Mouse (Mus musculus): Measurements from ENCODE around the gene Synrg. TPM values are rescaled to one million over a fixed set of nuclear protein-coding genes. Genes with fewer than 3 reads are reported as not detected.

Synrg gene
- polyA plus RNA-seq, 1 experiment from 2014 or later: 24.4 TPM

Other genes with a start within 250 kb of the Synrg start
- gene Wfdc21, start 217.5 kb upstream of the Synrg start, polyA plus RNA-seq (2015; fragmentation: Nextera tagmentation; extraction: Ambion mirVana): not detected in 2 replicates
- gene Heatr6, start 210.7 kb upstream of the Synrg start, polyA plus RNA-seq (2015; fragmentation: Nextera tagmentation; extraction: Ambion mirVana): 31.3 and 32.7 TPM in 2 replicates
- 0.20 and 0.26 TPM in 2 replicates for gene Hnf1b, start 114.4 kb upstream of the Synrg start, polyA plus RNA-seq (2015; fragmentation: Nextera tagmentation; extraction: Ambion mirVana)
- gene Ddx52, start 22.4 kb upstream of the Synrg start, polyA plus RNA-seq (2015; fragmentation: Nextera tagmentation; extraction: Ambion mirVana): 20.9 and 21.3 TPM in 2 replicates
- gene Dusp14, start 104.8 kb downstream of the Synrg start, polyA plus RNA-seq (2015; fragmentation: Nextera tagmentation; extraction: Ambion mirVana): 10.1 and 12.0 TPM in 2 replicates
- gene Tada2a, start 165.2 kb downstream of the Synrg start, polyA plus RNA-seq (2015; fragmentation: Nextera tagmentation; extraction: Ambion mirVana): 27.0 and 29.3 TPM in 2 replicates
- gene Acaca, start 165.2 kb downstream of the Synrg start, polyA plus RNA-seq (2015; fragmentation: Nextera tagmentation; extraction: Ambion mirVana): 25.2 and 29.4 TPM in 2 replicates
- gene Gm11437, start 203.0 kb downstream of the Synrg start, polyA plus RNA-seq (2015; fragmentation: Nextera tagmentation; extraction: Ambion mirVana): 0.12 and 0.25 TPM in 2 replicates